Mouse (Mus musculus): ENCODE data around the gene Kmt2d.

DNA sequence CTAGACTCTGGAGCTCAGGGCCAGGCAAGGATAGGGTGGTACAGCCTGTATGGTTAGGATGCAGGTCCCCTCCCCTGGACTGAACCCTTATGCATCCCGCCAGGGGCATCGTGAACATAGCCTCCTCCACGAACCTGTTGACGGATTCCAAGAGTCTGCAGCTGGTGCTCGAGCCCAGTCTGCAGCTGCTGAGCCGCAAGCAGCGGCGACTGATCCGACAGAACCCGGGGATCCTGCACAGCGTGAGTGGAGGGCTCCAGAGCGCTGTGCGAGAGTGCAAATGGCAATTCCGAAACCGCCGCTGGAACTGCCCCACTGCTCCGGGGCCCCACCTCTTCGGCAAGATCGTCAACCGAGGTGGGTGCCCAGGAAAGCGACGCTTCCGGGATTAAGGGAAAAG, 80.2 kb downstream of the Kmt2d start:
- TF ChIP-seq POLR2A (IDR thresholded peaks at IDR 0.05; ENCODE audit: borderline replicate concordance, control insufficient read depth, low read depth, low read length) (no peak), CTCF (IDR thresholded peaks at IDR 0.05; ENCODE audit: control insufficient read depth, insufficient read depth, low read length) (no peak)
